Mouse (Mus musculus): Measurements from ENCODE around the gene Ezh1. TPM values are rescaled to one million over a fixed set of nuclear protein-coding genes. Genes with fewer than 3 reads are reported as not detected.

Ezh1 gene
- 37.9 and 39.6 TPM in 2 replicates for polyA plus RNA-seq (2012; rRNA removed)

GRCm38 (mm10) chr11:101226065-101226701 is at the start of gene Ezh1:
Gene Ezh1, minus strand, starts transcription at chr11:101226463.

GRCm38 (mm10) chr11:101259948-101260825 is 33.9 kb upstream of the Ezh1 start, which contains the start of gene Wnk4:
Gene Wnk4, plus strand, starts transcription at chr11:101260567.

GRCm38 (mm10) chr11:101253613-101254389 is 27.5 kb upstream of the Ezh1 start, which contains the start of gene Vps25:
Gene Vps25, plus strand, starts transcription at chr11:101253707.

GRCm38 (mm10) chr11:101245855-101246701 is 19.8 kb upstream of the Ezh1 start, which contains the start of gene Ramp2:
Gene Ramp2, plus strand, starts transcription at chr11:101246028.

GRCm38 (mm10) chr11:101174851-101175628 is 51.2 kb downstream of the Ezh1 start, which contains the start of gene Ccr10:
Gene Ccr10, minus strand, starts transcription at chr11:101175443.

GRCm38 (mm10) chr11:101170811-101171610 is 55.3 kb downstream of the Ezh1 start, which contains the start of gene Plekhh3:
Gene Plekhh3, minus strand, starts transcription at chr11:101171351.

GRCm38 (mm10) chr11:101170354-101170810 is 55.9 kb downstream of the Ezh1 start, which contains the start of gene Cntnap1:
Gene Cntnap1, plus strand, starts transcription at chr11:101170523.

GRCm38 (mm10) chr11:101155728-101156371 is 70.4 kb downstream of the Ezh1 start, which contains the start of gene Tubg2:
Gene Tubg2, plus strand, starts transcription at chr11:101155907.

Other genes with a start within 250 kb of the Ezh1 start
- 186 and 202 TPM in 2 replicates for gene Atp6v0a1, start 217.0 kb downstream of the Ezh1 start, polyA plus RNA-seq (2012; rRNA removed)
- gene Naglu, start 156.5 kb downstream of the Ezh1 start, polyA plus RNA-seq (2012; rRNA removed): 10.6 and 11.5 TPM in 2 replicates
- gene Hsd17b1, start 148.1 kb downstream of the Ezh1 start, polyA plus RNA-seq (2012; rRNA removed): 0.63 and 0.65 TPM in 2 replicates
- 49.3 and 50.2 TPM in 2 replicates for gene Coasy, start 143.9 kb downstream of the Ezh1 start, polyA plus RNA-seq (2012; rRNA removed)
- gene Mlx, start 139.2 kb downstream of the Ezh1 start, polyA plus RNA-seq (2012; rRNA removed): 65.4 and 71.6 TPM in 2 replicates
- gene Psmc3ip, start 131.0 kb downstream of the Ezh1 start, polyA plus RNA-seq (2012; rRNA removed): 19.1 and 19.5 TPM in 2 replicates
- gene Retreg3, start 106.6 kb downstream of the Ezh1 start, polyA plus RNA-seq (2012; rRNA removed): 66.9 and 68.5 TPM in 2 replicates
- gene Tubg1, start 106.5 kb downstream of the Ezh1 start, polyA plus RNA-seq (2012; rRNA removed): 15.2 and 15.6 TPM in 2 replicates
- gene Tubg2, start 70.6 kb downstream of the Ezh1 start, polyA plus RNA-seq (2012; rRNA removed): 31.8 and 33.7 TPM in 2 replicates
- gene Cntnap1, start 55.9 kb downstream of the Ezh1 start, polyA plus RNA-seq (2012; rRNA removed): 7.4 and 9.2 TPM in 2 replicates
- gene Plekhh3, start 55.1 kb downstream of the Ezh1 start, polyA plus RNA-seq (2012; rRNA removed): 6.5 and 7.9 TPM in 2 replicates
- gene Ccr10, start 51.0 kb downstream of the Ezh1 start, polyA plus RNA-seq (2012; rRNA removed): 0.21 and 0.28 TPM in 2 replicates
- 79.4 and 81.7 TPM in 2 replicates for gene Ramp2, start 19.6 kb upstream of the Ezh1 start, polyA plus RNA-seq (2012; rRNA removed)
- gene Vps25, start 27.2 kb upstream of the Ezh1 start, polyA plus RNA-seq (2012; rRNA removed): 56.9 and 58.5 TPM in 2 replicates
- gene Wnk4, start 34.1 kb upstream of the Ezh1 start, polyA plus RNA-seq (2012; rRNA removed): 4.4 and 5.4 TPM in 2 replicates
- 0.66 and 0.69 TPM in 2 replicates for gene Cntd1, start 52.5 kb upstream of the Ezh1 start, polyA plus RNA-seq (2012; rRNA removed)
- gene Coa3, start 52.7 kb upstream of the Ezh1 start, polyA plus RNA-seq (2012; rRNA removed): 165 and 213 TPM in 2 replicates
- gene Becn1, start 75.8 kb upstream of the Ezh1 start, polyA plus RNA-seq (2012; rRNA removed): 115 and 124 TPM in 2 replicates
- gene Psme3, start 89.8 kb upstream of the Ezh1 start, polyA plus RNA-seq (2012; rRNA removed): 103 and 105 TPM in 2 replicates
- gene Aoc2, start 98.6 kb upstream of the Ezh1 start, polyA plus RNA-seq (2012; rRNA removed): 7.0 and 7.4 TPM in 2 replicates
- gene Aoc3, start 104.1 kb upstream of the Ezh1 start, polyA plus RNA-seq (2012; rRNA removed): 0.52 and 0.82 TPM in 2 replicates
- gene G6pc, start 141.1 kb upstream of the Ezh1 start, polyA plus RNA-seq (2012; rRNA removed): 0.03 and 0.05 TPM in 2 replicates
- gene Aarsd1, start 191.2 kb upstream of the Ezh1 start, polyA plus RNA-seq (2012; rRNA removed): 49.2 and 49.6 TPM in 2 replicates
- gene Gm27029, start 198.3 kb upstream of the Ezh1 start, polyA plus RNA-seq (2012; rRNA removed): 4.1 and 4.2 TPM in 2 replicates
- gene Rundc1, start 198.6 kb upstream of the Ezh1 start, polyA plus RNA-seq (2012; rRNA removed): 29.8 and 30.1 TPM in 2 replicates
- gene Ptges3l, start 198.9 kb upstream of the Ezh1 start, polyA plus RNA-seq (2012; rRNA removed): 2.3 and 5.0 TPM in 2 replicates
- gene Rpl27, start 215.8 kb upstream of the Ezh1 start, polyA plus RNA-seq (2012; rRNA removed): 841 and 842 TPM in 2 replicates
- gene Ifi35, start 221.9 kb upstream of the Ezh1 start, polyA plus RNA-seq (2012; rRNA removed): 6.2 and 7.4 TPM in 2 replicates
- 118 and 125 TPM in 2 replicates for gene Rnd2, start 238.5 kb upstream of the Ezh1 start, polyA plus RNA-seq (2012; rRNA removed)
- gene Vat1, start 239.8 kb upstream of the Ezh1 start, polyA plus RNA-seq (2012; rRNA removed): 162 and 171 TPM in 2 replicates